Mouse (Mus musculus) cortical plate, adult 2 months (tissue): ENCODE data around the gene Snupn. TPM values are rescaled to one million over a fixed set of nuclear protein-coding genes. Genes with fewer than 3 reads are reported as not detected.
A peak's percentile ranks its signal among the peaks of the same experiment; 100 is the strongest.
"Not testable (repeated sequence)": the region's sequence is repeated elsewhere in the genome, so short reads cannot be mapped to it uniquely, and the experiment has no call there.

Experiments used
- H3K27ac ChIP-seq: fragments of 200-500 bp; 2 replicates; pipeline ENCODE4 v1.5.1; 2012; ENCODE audit warnings: low read length, control low read depth, inconsistent platforms; ENCODE audit not compliant: insufficient read depth
- H3K4me1 ChIP-seq: fragments of 200-500 bp; 2 replicates; pipeline ENCODE4 v1.6.1; 2011; ENCODE audit warnings: low read length; ENCODE audit not compliant: control insufficient read depth, insufficient read depth
- H3K4me3 ChIP-seq: fragments of 200-500 bp; 2 replicates; pipeline ENCODE4 v1.5.1; 2011; ENCODE audit warnings: mild to moderate bottlenecking, low read length, control low read depth; ENCODE audit not compliant: insufficient read depth
- CTCF ChIP-seq: fragments of 200-500 bp; IDR thresholded peaks from 2 replicates; pipeline ENCODE4 v1.5.1; 2011; ENCODE audit warnings: mild to moderate bottlenecking, control low read depth, low read length; ENCODE audit not compliant: insufficient read depth; ENCODE audit errors: extremely low read depth
- POLR2A ChIP-seq: fragments of 200-500 bp; IDR thresholded peaks from 2 replicates; pipeline ENCODE4 v1.6.1; 2011; ENCODE audit warnings: mild to moderate bottlenecking, low read length, control low read depth; ENCODE audit not compliant: insufficient read depth; ENCODE audit errors: extremely low read depth
- polyA plus RNA-seq: library from polyadenylated mRNA; depleted of rRNA; stranded (reverse); fragments of >200 nt; gene quantifications from 2 replicates; pipeline ENCODE4 v1.2.3, GENCODE M21; 2012; rRNA removed

Gene Snupn
- polyA plus RNA-seq, result 15.7 and 16.0 TPM in 2 replicates

GRCm38 (mm10) chr9:56950414-56951400 is at the start of gene Snupn:
Gene Snupn (plus strand): TSS chr9:56950878.
- Histone ChIP-seq H3K4me3 (peak within 1 kb of the TSS; percentile 67), H3K4me1 (peaks cover 2% of the 10 kb centered on the region; the same call in 1 of the 2 replicates), H3K27ac (no peak within 1 kb of the TSS)
- TF ChIP-seq POLR2A, result peak; percentile 97
- TF ChIP-seq CTCF, result no peak

GRCm38 (mm10) chr9:56901187-56901586 is 49.5 kb upstream of the Snupn start:
- peak overlapping the region; percentile 95 for H3K27ac ChIP-seq
- no peak overlapping the region for H3K4me3 ChIP-seq
- no peaks in the 10 kb centered on the region for H3K4me1 ChIP-seq
- TF ChIP-seq POLR2A (no peak), CTCF (no peak)

- no peak for TF ChIP-seq CTCF
- TF ChIP-seq POLR2A, result no peak
- H3K4me3 ChIP-seq, result no peak overlapping the region
- H3K27ac ChIP-seq, result no peak overlapping the region
- no peaks in the 10 kb centered on the region for H3K4me1 ChIP-seq
These were observed 47.0 kb upstream of the Snupn start for GRCm38 (mm10) chr9:56903662-56904061.

DNA sequence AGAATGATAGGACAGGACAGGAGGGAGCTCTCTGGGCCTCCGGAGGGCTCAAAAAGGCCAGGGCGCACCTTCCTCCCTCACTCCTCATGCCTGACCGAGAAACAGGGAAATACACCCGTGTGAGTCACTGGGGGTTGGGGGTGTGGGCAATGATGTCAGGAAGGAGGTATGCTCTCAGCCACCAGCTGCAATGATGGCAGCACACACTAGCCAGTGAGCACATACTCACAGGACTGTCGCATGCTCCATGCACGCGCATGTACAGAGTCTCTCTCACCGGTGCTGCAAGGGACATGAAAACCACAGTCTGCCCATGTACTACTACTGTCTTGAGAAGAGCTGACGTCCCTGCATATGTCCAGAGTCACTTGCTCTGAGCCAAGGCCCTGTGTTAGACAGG is 43.1 kb upstream of the Snupn start:
- Histone ChIP-seq H3K27ac (no peak overlapping the region), H3K4me3 (no peak overlapping the region), H3K4me1 (no peaks in the 10 kb centered on the region)
- TF ChIP-seq CTCF (no peak), POLR2A (no peak)

DNA sequence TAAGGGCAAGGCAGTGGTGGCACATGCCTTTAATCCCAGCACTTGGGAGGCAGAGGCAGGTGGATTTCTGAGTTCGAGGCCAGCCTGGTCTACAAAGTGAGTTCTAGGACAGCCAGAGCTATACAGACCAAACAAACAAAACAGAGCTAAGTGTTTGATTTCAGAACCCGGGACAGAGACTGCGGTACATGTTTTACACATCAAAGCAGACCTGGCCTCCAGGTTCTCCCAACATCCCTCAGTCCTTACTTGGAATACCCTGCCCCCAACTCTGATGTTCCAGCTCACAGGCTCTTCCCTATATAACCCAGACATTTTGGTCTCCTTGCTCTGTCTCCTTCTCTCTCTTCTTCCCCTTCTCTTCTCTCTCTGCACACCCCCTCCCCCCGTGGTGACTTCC is 40.7 kb upstream of the Snupn start:
- H3K4me1 ChIP-seq, H3K4me3 ChIP-seq, H3K27ac ChIP-seq: not testable (repeated sequence)

- no peaks in the 10 kb centered on the region for H3K4me1 ChIP-seq
- no peak overlapping the region for H3K4me3 ChIP-seq
- no peak overlapping the region for H3K27ac ChIP-seq
- TF ChIP-seq POLR2A (no peak), CTCF (no peak)
These were observed 39.7 kb upstream of the Snupn start for GRCm38 (mm10) chr9:56911017-56911416.

DNA sequence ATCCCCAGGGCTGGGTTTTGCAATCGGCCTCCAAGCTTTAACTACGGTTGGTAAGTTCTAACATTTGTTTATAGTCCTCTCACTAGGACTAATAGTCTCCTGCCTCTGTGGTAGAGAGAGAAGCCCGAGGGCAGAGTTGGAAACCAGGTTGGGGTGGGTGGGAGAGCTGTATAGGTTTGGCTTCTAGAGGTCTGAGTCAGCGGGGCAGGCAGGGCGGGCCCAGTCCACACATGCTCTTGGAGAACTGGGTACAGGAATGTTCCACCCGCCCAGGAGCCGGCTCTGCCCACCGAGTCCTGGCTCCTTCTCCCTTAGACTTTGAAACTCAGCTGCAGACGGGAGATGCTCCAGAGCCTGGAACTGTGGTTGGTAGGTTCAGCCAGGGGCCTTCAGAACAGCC is 36.7 kb upstream of the Snupn start:
- TF ChIP-seq POLR2A, result no peak
- TF ChIP-seq CTCF, result no peak
- no peaks in the 10 kb centered on the region for H3K4me1 ChIP-seq
- H3K27ac ChIP-seq, result no peak overlapping the region
- H3K4me3 ChIP-seq, result no peak overlapping the region

GRCm38 (mm10) chr9:56915116-56915515 is 35.6 kb upstream of the Snupn start:
- no peak for TF ChIP-seq CTCF
- no peak for TF ChIP-seq POLR2A
- H3K27ac ChIP-seq, result peak overlapping the region; percentile 72; the same call in 1 of the 2 replicates

GRCm38 (mm10) chr9:56915695-56916410 is 34.8 kb upstream of the Snupn start:
- H3K4me1 ChIP-seq, result no peaks in the 10 kb centered on the region
- TF ChIP-seq POLR2A (no peak), CTCF (no peak)
- H3K27ac ChIP-seq, result peak overlapping the region; percentile 72; the same call in 1 of the 2 replicates
- H3K4me3 ChIP-seq, result no peak overlapping the region

More at GRCm38 (mm10) chr9:56915116-56915515, 35.6 kb upstream of the Snupn start:
- no peak overlapping the region for H3K4me3 ChIP-seq
- H3K4me1 ChIP-seq, result no peaks in the 10 kb centered on the region
